Mouse (Mus musculus): ENCODE data around the gene Abcb1b. TPM values are rescaled to one million over a fixed set of nuclear protein-coding genes. Genes with fewer than 3 reads are reported as not detected.

Gene Abcb1b
- total RNA-seq, 1 experiment from 2014 or later: 547 TPM

Other genes with a start within 250 kb of the Abcb1b start
- 4.6 and 6.0 TPM in 2 replicates for gene Rundc3b, start 175.2 kb upstream of the Abcb1b start, total RNA-seq (2021)
- gene Abcb1a, start 138.1 kb upstream of the Abcb1b start, total RNA-seq (2021): 24.8 and 26.2 TPM in 2 replicates
- 5.0 and 17.7 TPM in 2 replicates for gene Abcb4, start 95.6 kb downstream of the Abcb1b start, total RNA-seq (2021)
- 32.8 and 78.7 TPM in 2 replicates for gene Crot, start 199.2 kb downstream of the Abcb1b start, total RNA-seq (2021)